Mouse (Mus musculus) neutrophil, adult 5-6 weeks (primary cell): ENCODE data around the gene Elmo2. TPM values are rescaled to one million over a fixed set of nuclear protein-coding genes. Genes with fewer than 3 reads are reported as not detected.

ENCODE experiments used
- ATAC-seq: fragments of 151-379, 151-347 bp; 2 replicates; pipeline ENCODE4 v1.8.0; 2017; ENCODE audit warnings: mild to moderate bottlenecking, moderate TSS enrichment; ENCODE audit not compliant: insufficient number of reproducible peaks, poor library complexity, low FRiP score, severe bottlenecking; ENCODE audit errors: extremely low read depth
- total RNA-seq: library from RNA; stranded (forward); fragments of 200-1000 nt; gene quantifications from 2 replicates; pipeline ENCODE4 v1.2.3, GENCODE M21; 2017

The Elmo2 gene
- total RNA-seq, 1 experiment from 2014 or later, result 26.0 TPM

DNA sequence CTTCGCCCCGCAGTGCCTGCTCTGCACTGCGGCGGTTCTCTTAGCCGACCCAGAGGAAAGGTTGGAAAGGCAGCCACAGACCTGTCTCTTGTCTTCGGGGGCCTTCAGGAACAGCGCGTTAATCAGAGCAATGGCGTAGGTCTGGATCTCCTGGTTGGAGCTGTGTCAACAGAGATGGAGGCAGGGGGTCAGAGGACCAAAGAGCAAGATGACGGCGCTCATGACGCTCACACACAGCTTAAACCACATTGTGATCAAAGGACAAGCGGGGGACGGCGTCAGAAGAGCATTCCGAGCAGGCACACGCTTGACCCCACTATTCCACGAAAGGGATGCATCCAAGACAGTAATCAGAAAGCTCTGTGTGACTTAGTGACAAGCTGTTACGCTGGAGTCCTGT, 21.5 kb downstream of the Elmo2 start:
- ATAC-seq, result no peak

DNA sequence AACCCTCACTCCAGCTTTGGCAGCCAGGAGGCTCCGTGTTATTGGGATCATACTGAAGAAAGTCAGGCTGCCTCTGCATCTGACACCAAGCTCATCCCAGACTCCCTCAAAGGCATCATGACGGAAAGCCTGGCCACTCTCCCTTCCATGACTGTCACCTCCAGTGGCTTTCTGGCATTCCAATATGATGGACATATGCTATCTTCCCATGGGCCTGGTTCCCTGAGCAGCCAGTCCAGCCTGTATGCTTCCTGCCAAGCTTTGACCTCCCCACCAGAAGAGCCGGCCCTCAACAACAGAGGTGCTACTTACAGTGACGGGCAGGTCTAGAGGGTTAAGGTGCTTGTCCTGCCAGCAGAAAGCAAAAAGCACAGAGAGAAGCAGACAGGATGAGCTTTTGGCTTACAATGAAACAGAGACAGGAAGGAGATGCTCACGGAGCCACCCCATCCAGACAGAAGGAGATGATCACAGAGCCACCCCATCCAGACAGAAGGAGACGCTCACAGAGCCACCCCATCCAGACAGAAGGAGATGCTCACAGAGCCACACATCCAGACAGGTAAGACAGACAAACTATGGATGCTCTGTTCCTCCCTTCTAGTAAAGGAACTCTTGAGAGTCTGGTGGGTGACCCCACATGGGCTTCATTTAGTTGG, 22.8 kb downstream of the Elmo2 start:
- ATAC-seq, result no peak

DNA sequence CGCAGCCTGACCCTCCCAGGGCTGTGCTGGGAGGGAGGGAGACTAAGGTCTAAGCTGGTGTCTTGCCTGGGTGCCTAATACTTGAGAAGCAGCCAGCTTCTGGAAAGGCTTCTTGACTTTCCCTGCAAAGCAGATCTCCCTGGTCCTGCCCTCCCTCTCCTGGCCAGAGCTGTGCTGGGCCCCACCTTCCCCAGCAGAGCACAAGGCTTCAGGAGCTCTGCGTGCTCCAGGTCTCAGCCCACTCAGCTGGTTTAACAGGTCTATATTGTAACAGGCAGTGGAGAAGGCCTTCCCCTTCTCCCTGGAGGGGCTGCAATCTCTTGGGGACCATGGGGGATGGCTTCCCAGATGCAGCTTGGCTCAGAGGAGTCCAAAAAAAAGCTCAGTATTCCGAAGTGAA, 24.9 kb downstream of the Elmo2 start:
- no peak for ATAC-seq

DNA sequence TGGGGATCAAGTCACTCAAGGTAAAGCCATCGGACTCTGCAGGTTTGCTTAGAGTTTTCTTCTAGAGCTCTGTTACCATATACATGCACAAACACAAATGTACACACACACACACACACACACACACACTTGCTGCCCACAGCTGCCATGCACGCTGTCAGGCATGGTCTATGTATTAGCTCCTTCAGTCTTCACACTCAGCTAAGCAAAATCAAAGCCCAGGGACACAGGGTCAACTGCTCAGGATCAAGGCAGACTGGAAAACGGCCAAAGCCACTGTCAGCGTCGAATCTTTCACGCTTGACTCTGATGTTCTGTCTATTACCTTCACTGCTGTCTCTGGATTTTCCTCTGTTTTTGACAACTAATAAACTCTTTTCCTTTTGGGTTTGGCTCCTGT, 25.4 kb downstream of the Elmo2 start:
- no peak for ATAC-seq

DNA sequence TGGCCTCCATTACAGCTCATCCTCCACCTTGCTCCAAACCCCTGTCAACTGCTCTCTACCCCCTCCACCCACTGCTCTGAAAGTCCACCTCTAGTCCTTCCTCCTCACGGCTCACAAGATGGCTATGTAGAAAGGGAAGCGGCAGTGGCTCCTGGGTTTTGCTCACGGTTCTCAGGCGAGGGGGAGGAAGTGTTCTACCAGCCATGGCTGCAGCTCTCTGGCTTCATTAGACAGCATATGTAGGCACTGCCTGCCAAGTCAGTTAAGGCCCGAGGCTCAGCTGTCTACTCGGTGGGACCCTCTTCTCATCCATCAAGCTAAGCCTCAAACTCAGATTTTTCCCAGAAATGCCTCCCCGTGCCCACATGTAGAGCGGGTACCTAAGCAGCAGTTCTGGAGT, 25.9 kb downstream of the Elmo2 start:
- no peak for ATAC-seq

DNA sequence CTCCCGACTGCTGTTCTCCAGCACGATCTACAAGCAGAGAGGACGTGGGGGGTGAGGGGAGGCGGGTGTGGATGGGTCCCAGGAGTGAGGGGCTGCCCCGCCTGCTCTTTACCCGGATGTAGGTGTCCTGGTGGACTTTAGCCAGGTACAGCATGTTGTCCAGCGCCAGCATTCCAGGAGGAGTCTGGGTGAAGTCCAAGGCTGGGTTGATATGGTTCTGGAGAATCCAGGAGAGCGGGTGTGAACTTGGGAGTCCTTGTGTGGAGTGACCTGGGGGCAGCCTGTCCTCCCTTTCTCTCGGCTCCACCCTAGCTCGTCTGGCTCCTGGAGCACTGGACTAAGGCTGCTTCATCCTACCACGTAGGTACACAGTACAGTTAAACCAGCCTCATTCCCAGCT, 28.9 kb downstream of the Elmo2 start:
- no peak for ATAC-seq

DNA sequence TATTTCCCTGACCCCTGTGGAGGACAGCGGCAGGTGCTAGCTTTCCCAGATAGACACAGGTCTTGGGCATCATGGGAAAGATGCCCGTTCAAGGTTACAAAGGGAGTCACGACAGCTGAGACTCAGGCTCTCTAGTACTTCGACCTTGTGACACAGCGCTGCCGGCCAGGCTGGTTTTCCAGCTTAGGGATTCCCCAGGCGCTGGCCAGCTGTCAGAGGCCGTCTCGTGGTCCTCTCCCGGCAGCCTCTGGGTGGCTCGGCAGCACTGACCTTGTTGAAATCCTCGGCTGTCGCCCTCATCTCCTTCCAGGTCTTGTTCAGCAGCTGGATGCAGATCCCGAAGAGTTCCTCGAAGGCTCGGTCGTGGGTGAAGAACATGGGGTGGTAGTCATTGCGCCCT, 29.7 kb downstream of the Elmo2 start:
- ATAC-seq, result no peak

DNA sequence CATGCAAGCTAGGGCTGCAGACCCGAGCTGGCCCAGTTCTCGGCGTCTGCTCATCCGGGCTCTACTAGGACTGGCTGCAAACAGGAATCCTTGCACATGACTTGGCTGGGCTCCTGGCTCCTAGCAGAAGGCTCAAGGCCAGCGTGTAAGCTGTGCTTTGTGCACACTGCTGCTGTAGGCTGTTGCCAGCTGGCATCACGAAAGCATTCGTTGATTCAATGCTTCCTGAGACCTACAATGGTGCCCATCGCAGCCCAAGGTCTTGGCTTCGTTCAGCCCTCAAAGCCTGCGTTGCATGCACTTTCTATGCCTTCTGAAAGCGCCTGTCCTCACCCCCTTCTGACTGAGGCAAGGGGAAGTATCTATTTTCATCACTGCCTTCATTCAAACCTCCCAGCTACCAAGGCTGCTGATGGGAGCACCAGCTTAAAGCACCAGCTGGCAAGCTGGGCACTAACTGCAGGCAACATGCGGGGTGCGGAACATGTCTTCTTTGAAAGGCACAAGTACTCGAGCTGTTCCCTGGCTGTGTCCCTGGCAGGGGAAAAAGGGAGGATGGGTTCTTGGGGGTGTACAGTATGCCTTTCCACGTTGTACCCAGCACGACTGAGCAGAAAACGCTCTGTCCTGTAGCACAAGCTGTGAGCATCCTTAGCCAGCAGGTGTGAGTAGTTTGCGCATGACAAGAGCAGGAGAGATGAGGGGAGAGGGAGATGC, 37.8 kb downstream of the Elmo2 start:
- ATAC-seq, result no peak

DNA sequence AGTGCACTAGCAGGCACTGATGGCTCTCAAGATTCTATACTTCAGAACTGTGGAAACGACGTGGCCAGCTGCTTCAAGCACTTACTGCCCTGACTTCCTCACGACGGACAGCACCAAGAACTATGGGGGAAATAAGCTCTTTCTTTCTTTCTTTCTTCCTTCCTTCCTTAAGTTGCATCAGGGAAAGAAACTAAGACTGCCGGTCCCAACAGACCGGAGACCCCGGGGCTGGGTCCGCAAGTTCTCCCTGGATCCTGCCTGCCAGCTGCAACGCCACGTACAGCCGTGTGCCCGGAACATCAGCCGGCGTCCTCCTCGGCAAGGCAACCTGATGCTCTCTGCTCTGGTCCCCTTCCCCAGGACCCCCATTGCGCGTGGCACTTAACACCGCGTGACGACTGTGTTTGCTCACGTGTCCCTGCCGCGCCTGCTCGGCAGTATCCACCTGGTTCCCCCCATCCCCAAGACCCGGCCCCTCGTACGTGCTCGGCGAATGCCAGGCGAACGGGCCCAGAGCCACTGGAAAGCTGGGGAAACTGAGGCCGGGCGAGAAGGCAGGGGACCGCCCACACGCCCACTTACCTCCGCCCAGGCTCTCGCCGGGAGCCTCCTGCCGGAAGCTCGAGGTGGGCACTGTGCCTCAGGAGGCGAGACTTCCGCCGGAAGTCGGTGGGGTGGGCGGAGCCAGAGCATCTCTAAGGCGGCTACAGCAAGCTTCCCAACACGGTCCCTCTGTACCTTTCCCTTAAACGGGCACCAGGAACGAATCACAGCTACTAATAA, 38.9 kb downstream of the Elmo2 start, which contains the start of gene Slc35c2:
Gene Slc35c2, minus strand, starts transcription at position 668 of the 783 bp plus-strand sequence.
- peak; percentile 61 for ATAC-seq

DNA sequence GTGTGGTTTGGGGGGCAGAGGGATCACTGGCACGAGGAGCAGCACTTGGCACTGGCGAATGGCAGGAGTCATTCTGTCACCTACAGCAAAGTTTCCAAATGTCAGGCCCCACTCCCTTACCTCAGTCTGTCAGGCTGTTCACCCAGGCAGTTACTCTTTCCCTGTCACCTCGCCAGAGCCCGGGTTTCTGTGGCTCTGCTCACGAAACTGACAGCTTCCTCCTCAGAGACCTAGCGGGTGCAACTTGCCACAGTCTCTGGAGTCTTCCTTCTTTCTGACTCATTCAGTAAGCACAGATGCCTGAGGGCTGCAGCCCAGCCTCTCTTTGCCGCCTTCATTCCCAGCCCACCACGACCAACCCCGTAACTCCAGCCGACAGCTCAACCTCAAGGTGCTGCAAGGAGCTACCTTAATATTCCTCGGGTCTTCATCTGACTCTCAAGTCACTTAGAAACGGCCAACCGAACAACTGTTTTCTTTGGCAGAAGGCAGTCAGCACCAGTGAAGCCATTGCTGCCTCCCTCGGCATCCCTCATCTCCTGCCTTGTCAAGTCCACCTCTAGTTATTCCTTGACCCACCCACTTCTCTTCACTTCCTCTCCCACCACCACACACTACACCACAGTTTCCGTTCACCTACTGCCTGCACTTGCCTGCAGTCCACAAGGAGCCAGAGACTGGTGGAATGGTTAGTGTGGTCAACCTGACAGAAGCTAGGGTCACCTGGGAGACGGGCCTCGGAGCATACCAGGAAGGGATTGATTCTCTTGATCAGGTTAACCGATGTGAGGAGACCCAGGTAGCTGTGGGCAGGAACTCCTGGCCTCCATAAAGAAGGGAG, 39.7 kb downstream of the Elmo2 start:
- ATAC-seq, result peak; percentile 37

DNA sequence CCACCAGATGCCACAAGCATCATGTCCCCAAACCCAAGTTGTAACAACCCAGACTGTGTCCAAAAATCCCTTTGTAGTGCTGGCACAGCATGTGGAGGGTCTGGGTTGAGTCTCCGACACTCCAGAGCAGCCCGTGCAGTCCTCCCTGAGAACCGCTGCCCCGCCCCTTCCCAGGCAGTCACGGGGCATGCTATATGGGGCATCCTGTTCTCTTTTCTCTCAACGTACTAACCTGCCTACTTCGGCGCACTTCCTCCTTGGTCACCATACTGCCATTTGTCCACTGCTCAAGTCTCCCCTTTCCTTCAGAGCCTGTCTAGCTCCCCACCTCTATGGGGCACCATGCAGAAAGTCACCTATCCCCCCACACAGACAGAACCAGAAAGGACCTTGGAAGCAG, 40.7 kb downstream of the Elmo2 start:
- ATAC-seq, result peak; percentile 80

DNA sequence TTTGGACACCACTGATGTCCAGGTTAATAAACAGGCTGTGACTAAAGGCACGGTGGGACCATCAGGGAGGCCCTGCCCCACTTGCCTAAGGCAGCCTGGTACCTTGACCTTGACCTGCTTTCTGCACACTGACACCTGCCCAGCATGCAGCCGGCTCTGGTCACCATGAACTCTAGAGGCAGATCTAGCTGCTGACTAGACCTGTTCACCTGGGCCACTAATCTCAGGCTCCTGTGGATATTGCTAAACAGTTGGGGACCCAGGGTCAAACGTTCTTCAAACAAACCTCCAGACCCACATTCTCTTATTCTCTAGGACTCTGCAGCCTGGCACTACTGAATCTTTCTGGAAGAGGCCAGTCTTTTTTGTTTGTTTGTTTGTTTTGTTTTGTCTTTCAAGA, 41.2 kb downstream of the Elmo2 start:
- ATAC-seq, result no peak

DNA sequence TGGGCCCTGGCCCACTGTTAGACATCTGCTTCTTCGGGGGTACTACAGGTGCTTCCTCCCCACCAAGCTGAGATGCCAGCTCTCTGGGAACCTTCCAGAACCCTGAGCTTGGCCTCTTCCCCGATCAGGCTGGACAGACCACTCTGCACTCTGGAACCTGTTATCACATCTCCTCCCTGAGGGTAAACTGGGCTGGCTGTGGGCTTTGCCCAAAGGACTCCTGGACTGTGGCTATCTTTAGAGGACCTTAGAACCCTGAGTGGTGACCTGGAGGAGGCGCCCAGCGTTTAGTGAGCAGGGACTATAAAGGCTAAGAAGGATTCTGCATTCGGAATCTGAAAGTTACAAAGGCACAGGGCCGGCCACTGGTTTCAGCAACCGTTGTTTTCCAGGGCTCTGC, 41.9 kb downstream of the Elmo2 start:
- ATAC-seq, result no peak

DNA sequence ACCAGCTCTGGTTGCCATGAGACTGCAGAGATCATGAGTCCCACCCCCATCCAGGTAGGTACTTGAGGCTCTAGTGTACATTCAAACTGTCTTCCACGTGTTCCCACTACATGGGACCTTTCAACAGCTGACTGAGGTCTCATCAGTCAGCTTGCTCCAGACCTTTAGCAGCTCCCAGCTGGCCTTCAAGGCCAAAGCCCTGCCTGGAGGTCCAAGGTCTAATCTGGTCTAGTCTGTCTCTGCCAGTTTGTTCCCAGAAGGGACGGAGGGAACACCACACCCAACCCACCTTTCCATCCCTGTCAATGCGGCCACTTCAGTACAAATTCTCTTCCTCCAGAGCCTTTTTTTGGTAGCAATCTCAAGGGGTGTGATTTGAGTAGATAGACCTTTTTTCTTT, 42.6 kb downstream of the Elmo2 start:
- ATAC-seq, result no peak

DNA sequence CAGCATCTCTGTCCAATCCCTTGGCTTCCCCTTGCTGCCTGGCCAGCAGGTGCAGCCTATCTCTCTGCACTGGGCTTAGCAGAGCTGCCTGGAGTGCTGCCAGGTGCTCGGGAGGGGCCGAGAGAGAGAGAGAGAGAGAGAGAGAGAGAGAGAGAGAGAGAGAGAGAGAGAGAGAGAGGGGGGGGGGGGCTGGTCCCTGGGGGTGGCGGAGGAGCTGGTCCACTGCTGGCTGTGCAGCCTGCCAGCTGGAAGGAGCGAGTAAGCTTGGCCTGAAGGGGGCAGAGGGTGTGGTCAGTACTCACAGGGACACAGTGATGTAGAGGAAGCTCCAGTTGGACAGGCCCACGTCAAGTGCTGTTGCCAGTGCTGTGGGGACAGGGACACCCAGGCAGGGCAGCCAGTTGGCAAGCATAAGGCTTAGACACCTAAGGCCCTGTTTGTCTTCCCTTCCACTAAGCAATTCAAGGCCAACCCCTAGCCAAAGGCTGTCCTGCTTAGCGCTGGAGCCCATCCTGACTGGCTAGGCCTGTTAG, 44.4 kb downstream of the Elmo2 start:
- no peak for ATAC-seq

DNA sequence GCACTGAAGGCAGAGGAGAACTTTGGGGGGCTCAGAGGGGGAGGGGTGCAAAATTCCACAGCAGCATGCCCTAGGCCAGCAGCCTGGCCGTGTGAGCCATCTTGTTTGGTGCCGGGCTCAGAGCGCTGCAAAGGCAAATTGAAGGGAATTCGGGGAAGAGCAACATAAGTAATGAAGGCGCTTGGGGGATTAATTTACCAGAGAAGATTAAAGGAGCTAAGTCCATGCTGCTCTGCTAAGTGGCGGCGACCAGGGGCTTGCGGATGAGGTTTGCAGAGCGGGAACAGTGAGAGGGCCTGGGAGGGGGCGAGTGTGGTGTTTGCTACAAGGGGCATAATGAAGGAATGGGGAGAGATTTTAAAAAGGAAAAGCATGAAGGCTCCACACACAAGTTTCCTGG, 46.9 kb downstream of the Elmo2 start:
- ATAC-seq, result no peak

DNA sequence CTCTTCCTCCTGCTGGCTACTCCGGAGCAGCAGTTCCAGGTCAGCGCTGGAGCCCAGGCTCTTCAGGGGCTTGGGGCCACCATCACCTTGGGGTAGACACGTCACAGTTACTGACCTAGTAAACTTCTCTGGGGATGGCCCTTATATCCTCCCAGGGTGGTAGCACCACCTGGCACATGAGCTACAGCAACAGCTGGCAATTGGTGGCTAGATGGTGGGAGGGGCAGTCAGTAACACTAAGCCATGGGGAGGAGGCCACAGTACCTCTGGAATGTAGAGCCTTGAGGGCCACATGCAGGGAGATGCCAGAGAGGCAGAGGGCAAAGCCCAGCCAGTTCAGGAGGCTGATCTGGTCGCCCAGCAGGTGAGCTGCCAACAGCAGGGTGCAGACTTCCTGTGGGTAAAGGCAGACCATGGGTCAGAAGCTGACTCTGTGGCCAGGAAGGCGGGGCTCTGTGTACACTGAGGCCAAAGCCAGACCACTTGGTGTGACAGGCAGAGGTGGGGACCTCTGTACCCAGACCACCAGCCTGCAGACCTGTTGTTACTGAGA, 49.0 kb downstream of the Elmo2 start:
- ATAC-seq, result no peak

DNA sequence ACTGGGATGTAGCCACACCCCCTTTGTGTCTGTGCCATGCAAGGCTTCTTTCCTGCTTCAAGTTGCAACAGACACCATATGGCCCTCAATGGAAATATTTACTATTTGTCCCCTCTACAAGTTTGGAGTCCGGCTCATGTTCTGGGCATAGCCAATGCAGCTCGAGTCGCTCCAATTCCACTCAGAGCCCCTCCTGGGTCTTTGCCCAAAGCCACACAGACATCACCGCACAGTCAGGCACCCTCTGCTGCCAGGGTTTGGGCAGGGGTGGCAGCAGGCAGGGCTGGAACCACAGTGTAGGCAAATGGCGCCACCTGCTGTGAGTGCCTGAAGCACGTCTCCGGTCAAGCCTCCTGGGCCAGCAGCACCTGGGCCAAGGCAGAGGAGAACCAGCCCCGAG, 50.5 kb downstream of the Elmo2 start:
- peak; percentile 46 for ATAC-seq
